Mouse (Mus musculus): ENCODE results near the gene Pkig. TPM values are rescaled to one million over a fixed set of nuclear protein-coding genes. Genes with fewer than 3 reads are reported as not detected.
A peak's percentile ranks its signal among the peaks of the same experiment; 100 is the strongest.

Gene Pkig
- polyA plus RNA-seq, 1 experiment from 2014 or later = 133 TPM

DNA sequence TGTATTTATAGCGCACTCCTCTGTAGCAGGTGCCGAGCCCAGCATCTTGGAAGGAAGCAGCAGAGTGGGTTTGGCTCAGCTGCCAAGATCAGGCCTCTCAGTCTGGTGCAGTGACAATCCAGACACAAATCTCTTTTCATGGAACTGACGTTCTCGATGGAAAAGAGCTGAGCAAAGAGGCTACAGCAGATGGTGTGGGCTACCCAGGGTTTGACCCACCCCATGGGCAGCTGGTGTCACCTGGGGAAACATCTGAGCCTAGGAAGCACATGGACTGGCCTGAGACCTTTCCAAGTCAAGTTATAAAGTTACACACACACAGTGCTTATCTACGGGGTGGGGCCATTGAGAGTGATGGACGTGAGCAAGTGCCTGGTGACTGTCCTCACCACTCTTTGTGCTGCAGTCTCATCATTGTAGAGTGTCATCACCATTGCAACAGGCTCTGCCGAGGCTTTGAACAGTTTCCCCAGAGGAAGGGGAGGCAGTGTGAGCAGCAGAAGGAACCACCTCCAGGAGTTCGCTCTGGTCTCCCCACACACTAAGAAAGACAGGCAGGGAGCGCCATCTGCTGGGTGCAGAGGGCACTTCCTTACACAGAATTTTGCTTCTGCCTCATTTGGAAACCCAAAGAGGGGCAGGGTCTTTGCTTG is 60.9 kb downstream of the Pkig start:
- 36% methylated on average over 9 of the region's 9 CpGs for WGBS
- H3K4me1 ChIP-seq (replicated peaks; ENCODE audit: control insufficient read depth, insufficient read depth, low read length) = peaks cover 3% of the 10 kb centered on the region; the same call in 1 of the 2 replicates

DNA sequence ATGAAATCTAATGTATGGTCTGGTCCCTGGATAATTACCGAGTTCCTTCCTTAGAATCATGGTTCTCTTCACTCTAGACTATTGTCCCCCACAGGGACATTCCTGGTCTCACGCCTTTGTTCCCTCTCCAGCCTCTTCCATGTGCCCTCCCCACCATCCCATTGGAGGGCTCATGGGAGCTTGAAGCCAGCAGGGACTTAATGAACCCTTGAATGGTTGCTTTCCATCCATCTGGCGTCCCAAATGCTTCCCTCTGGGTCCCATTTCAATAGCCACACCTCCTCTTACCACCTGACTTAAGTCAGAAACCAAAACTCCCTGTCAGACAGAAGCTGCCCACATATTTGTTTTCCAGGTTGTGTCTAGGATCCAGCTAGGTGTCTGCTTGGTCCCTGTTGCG is 61.4 kb downstream of the Pkig start:
- H3K27ac ChIP-seq (ENCODE audit: low read length) = no peak overlapping the region
- H3K9ac ChIP-seq (ENCODE audit: low read length) = no peak overlapping the region
- no peaks in the 10 kb centered on the region for H3K36me3 ChIP-seq (ENCODE audit: control insufficient read depth, insufficient read depth, low read length)
- H3K4me2 ChIP-seq (ENCODE audit: low read depth, low read length) = no peak overlapping the region
- H3K27me3 ChIP-seq (ENCODE audit: control insufficient read depth, insufficient read depth, low read depth, low read length) = no peaks in the 10 kb centered on the region
- WGBS = 46% methylated on average over 4 of the region's 4 CpGs
- no peaks in the 10 kb centered on the region for H3K9me3 ChIP-seq (ENCODE audit: control insufficient read depth, low read length)
- ATAC-seq (ENCODE audit: low read depth) = peak; percentile 26; the same call in 1 of the 2 replicates
- peaks cover 3% of the 10 kb centered on the region; the same call in 1 of the 2 replicates for H3K4me1 ChIP-seq (replicated peaks; ENCODE audit: control insufficient read depth, insufficient read depth, low read length)
- H3K4me3 ChIP-seq (ENCODE audit: low read length) = no peak overlapping the region

More for the DNA sequence above, 60.9 kb downstream of the Pkig start:
- Histone ChIP-seq H3K4me2 (ENCODE audit: low read depth, low read length) (no peak overlapping the region), H3K9ac (ENCODE audit: low read length) (no peak overlapping the region), H3K36me3 (ENCODE audit: control insufficient read depth, insufficient read depth, low read length) (no peaks in the 10 kb centered on the region), H3K27ac (ENCODE audit: low read length) (no peak overlapping the region), H3K9me3 (ENCODE audit: control insufficient read depth, low read length) (no peaks in the 10 kb centered on the region), H3K4me3 (ENCODE audit: low read length) (no peak overlapping the region), H3K27me3 (ENCODE audit: control insufficient read depth, insufficient read depth, low read depth, low read length) (no peaks in the 10 kb centered on the region)
- peak; percentile 87 for ATAC-seq (ENCODE audit: low read depth)

DNA sequence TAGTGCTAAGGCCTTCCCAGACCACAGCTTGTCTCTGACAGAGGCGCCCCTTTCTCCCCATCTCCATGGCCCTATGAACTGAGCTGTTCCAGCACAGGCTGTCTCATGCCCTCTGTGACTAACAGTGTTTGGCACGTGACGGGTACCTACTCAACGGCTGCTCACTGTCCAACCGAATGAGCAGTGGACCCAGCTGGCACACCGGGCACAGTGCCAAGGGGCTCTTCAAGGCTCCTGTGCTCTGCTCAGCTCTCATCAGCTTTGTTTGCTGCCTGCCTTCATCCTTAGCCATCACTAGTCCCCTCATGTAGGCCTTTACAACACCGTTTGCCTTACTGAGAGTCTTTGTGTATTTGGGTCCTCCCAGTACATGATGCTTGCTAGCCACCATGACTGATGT is 64.4 kb downstream of the Pkig start:
- 61% methylated on average over 7 of the region's 7 CpGs for WGBS
- Histone ChIP-seq H3K27me3 (ENCODE audit: control insufficient read depth, insufficient read depth, low read depth, low read length) (no peaks in the 10 kb centered on the region), H3K9ac (ENCODE audit: low read length) (no peak overlapping the region), H3K4me1 (replicated peaks; ENCODE audit: control insufficient read depth, insufficient read depth, low read length) (peaks cover 3% of the 10 kb centered on the region; the same call in 1 of the 2 replicates), H3K4me3 (ENCODE audit: low read length) (no peak overlapping the region), H3K4me2 (ENCODE audit: low read depth, low read length) (no peak overlapping the region), H3K36me3 (ENCODE audit: control insufficient read depth, insufficient read depth, low read length) (no peaks in the 10 kb centered on the region), H3K27ac (ENCODE audit: low read length) (no peak overlapping the region), H3K9me3 (ENCODE audit: control insufficient read depth, low read length) (no peaks in the 10 kb centered on the region)
- peak; percentile 29; the same call in 1 of the 2 replicates for ATAC-seq (ENCODE audit: low read depth)

DNA sequence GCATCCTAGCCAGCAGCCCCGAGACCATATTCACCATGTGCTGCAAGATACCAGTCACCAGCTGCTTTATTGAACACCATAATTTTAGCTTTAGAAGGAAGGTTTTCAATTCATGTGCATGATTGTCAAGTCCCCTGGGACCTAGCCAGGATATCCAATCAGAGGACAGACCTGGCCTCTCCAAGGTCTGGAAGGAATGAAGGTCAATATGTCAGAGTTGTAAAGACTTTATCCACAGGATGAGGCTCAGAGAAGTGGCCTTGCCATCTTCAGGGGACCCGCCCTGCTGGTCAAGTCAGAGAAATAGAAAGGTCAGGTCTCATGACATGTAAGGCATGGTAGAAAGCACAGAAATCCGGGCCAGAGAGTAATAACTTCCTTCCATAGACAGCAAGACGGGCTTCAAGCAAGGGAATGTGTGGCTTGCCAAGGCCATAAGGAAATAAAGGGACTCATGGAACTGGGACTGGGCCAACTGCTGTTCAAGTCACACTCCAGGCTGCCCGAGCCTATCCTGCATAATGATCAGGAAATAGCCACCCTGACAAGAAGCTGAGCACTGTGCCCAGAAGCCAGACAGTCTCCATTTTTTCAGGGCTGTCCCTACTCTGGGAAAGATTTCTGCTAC is 68.7 kb downstream of the Pkig start:
- no peak overlapping the region for H3K4me3 ChIP-seq (ENCODE audit: low read length)
- H3K9me3 ChIP-seq (ENCODE audit: control insufficient read depth, low read length) = no peaks in the 10 kb centered on the region
- no peak overlapping the region for H3K9ac ChIP-seq (ENCODE audit: low read length)
- no peaks in the 10 kb centered on the region; the same call in 1 of the 2 replicates for H3K4me1 ChIP-seq (replicated peaks; ENCODE audit: control insufficient read depth, insufficient read depth, low read length)
- 0 out of 2 replicates have a peak, but pooled peaks cover 3% of the 10 kb centered on the region for H3K36me3 ChIP-seq (ENCODE audit: control insufficient read depth, insufficient read depth, low read length)
- no peaks in the 10 kb centered on the region for H3K27me3 ChIP-seq (ENCODE audit: control insufficient read depth, insufficient read depth, low read depth, low read length)
- H3K27ac ChIP-seq (ENCODE audit: low read length) = peak overlapping the region; percentile 68
- H3K4me2 ChIP-seq (ENCODE audit: low read depth, low read length) = no peak overlapping the region
- 45% methylated on average over 5 of the region's 5 CpGs for WGBS
- ATAC-seq (ENCODE audit: low read depth) = peak; percentile 75

DNA sequence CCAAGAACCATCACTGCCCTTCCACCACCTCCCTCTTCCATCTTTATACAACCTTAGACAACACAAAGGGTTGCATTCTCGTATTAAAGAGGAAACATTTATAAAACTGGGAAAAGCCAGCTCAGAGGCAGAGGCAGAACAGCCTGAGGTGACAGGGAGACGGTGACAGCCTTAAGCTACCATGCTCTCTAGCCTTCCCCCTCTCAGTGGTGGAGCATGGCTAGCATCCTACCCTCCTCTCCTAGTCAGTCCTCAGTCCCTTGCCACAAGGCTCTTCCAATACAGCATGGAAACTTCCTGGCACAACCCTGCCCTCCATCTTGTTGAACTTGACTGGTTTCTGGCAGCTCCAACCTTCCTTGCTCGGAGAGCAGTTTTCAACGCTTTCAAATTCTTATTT is 70.1 kb downstream of the Pkig start:
- Histone ChIP-seq H3K9me3 (ENCODE audit: control insufficient read depth, low read length) (no peaks in the 10 kb centered on the region), H3K27me3 (ENCODE audit: control insufficient read depth, insufficient read depth, low read depth, low read length) (no peaks in the 10 kb centered on the region), H3K4me3 (ENCODE audit: low read length) (no peak overlapping the region), H3K27ac (ENCODE audit: low read length) (no peak overlapping the region), H3K9ac (ENCODE audit: low read length) (no peak overlapping the region), H3K36me3 (ENCODE audit: control insufficient read depth, insufficient read depth, low read length) (0 out of 2 replicates have a peak, but pooled peaks cover 3% of the 10 kb centered on the region), H3K4me2 (ENCODE audit: low read depth, low read length) (no peak overlapping the region), H3K4me1 (replicated peaks; ENCODE audit: control insufficient read depth, insufficient read depth, low read length) (no peaks in the 10 kb centered on the region; the same call in 1 of the 2 replicates)
- ATAC-seq (ENCODE audit: low read depth) = no peak
- WGBS = 78% methylated on average over 4 of the region's 4 CpGs

DNA sequence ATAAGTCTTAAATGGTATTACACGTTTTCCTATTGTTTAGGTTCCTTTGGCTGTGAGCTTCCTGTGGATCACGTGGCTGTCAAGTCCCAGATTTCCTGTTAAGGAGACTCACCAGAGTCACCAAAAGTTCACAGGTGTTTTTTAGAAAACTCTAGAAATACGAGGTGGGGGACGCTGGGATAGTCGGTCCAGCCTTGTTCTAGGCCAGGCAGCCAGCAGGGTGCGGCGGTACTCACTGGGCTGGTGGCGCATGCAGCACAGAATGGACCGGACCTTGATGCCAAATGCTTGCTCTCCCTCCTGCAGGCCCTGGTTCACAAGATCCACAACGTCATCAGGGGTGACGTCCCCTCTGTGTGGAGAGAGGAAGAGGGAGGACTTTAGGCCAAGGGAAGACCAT is 73.8 kb downstream of the Pkig start:
- Histone ChIP-seq H3K9me3 (ENCODE audit: control insufficient read depth, low read length) (no peaks in the 10 kb centered on the region), H3K27me3 (ENCODE audit: control insufficient read depth, insufficient read depth, low read depth, low read length) (no peaks in the 10 kb centered on the region), H3K4me3 (ENCODE audit: low read length) (no peak overlapping the region), H3K9ac (ENCODE audit: low read length) (no peak overlapping the region), H3K4me2 (ENCODE audit: low read depth, low read length) (no peak overlapping the region), H3K4me1 (replicated peaks; ENCODE audit: control insufficient read depth, insufficient read depth, low read length) (peaks cover 3% of the 10 kb centered on the region; the same call in 1 of the 2 replicates), H3K36me3 (ENCODE audit: control insufficient read depth, insufficient read depth, low read length) (0 out of 2 replicates have a peak, but pooled peaks cover 3% of the 10 kb centered on the region), H3K27ac (ENCODE audit: low read length) (no peak overlapping the region)
- WGBS = 79% methylated on average over 11 of the region's 11 CpGs
- no peak for ATAC-seq (ENCODE audit: low read depth)

DNA sequence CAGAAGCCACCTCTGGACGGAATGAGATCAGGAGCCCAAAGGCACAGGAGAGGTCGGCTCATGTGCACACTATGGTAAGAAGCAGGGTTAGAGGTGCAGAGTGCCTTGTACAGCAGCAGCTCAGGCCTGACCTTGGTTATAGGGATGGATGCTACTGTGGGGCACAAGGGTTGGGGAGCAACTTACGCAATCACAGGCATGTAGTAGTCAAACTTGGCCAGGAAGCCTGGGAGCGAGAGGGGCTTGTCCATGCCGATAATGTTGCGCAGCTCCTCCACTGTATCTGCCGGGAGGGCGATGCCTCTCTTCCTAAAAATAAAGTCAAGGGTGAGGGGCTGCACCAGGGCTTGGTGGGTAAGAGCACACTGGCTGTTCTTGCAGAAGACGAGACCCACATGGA is 77.0 kb downstream of the Pkig start:
- Histone ChIP-seq H3K36me3 (ENCODE audit: control insufficient read depth, insufficient read depth, low read length) (0 out of 2 replicates have a peak, but pooled peaks cover 1% of the 10 kb centered on the region), H3K27ac (ENCODE audit: low read length) (no peak overlapping the region), H3K4me3 (ENCODE audit: low read length) (no peak overlapping the region), H3K4me2 (ENCODE audit: low read depth, low read length) (no peak overlapping the region), H3K9me3 (ENCODE audit: control insufficient read depth, low read length) (no peaks in the 10 kb centered on the region), H3K9ac (ENCODE audit: low read length) (no peak overlapping the region), H3K27me3 (ENCODE audit: control insufficient read depth, insufficient read depth, low read depth, low read length) (no peaks in the 10 kb centered on the region), H3K4me1 (replicated peaks; ENCODE audit: control insufficient read depth, insufficient read depth, low read length) (0 out of 2 replicates have a peak, but pooled peaks cover 3% of the 10 kb centered on the region)
- ATAC-seq (ENCODE audit: low read depth) = no peak
- 85% methylated on average over 9 of the region's 9 CpGs for WGBS

DNA sequence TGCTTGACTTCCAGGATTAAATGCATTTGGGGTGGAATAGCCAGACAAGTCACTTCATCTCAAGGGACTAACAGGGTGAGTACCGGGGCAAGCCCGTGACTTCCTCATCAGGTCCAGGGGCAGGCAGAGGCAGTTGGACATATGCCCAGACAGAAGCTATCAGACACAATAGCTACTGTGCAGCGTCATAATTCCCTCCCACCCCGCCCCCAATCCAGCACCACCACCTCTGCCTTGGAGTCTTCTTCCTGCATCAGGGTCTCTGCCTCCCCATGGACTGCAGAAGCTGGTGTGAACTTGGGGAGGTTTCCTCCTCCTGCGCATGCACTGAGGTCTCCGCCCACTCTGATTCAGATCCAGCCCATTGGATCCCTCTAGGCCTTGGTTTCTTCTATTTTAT is 77.8 kb downstream of the Pkig start:
- Histone ChIP-seq H3K9me3 (ENCODE audit: control insufficient read depth, low read length) (no peaks in the 10 kb centered on the region), H3K4me1 (replicated peaks; ENCODE audit: control insufficient read depth, insufficient read depth, low read length) (0 out of 2 replicates have a peak, but pooled peaks cover 3% of the 10 kb centered on the region), H3K36me3 (ENCODE audit: control insufficient read depth, insufficient read depth, low read length) (no peaks in the 10 kb centered on the region), H3K4me3 (ENCODE audit: low read length) (no peak overlapping the region), H3K4me2 (ENCODE audit: low read depth, low read length) (no peak overlapping the region), H3K27ac (ENCODE audit: low read length) (no peak overlapping the region), H3K9ac (ENCODE audit: low read length) (no peak overlapping the region), H3K27me3 (ENCODE audit: control insufficient read depth, insufficient read depth, low read depth, low read length) (no peaks in the 10 kb centered on the region)
- peak; percentile 64 for ATAC-seq (ENCODE audit: low read depth)
- 49% methylated on average over 6 of the region's 6 CpGs for WGBS

DNA sequence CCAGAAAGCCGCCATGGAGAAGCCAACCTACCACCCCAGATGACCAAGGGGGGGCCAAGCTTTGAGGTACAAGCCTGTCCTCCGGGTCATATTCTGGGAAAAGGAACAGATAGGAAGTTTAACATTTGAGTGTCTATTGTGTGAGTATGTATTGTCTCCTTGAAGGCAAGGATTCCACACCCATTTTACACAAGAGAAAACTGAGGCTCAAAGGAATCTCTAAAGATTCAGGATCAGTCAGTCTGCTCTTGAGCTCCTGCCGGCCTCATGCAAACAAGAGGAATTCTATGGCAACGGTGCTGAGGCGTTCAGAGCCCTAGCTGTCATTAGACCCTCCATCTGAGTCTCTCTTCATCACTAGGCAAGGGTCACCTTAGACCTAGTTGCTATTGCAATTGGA is 84.5 kb downstream of the Pkig start:
- no peak overlapping the region for H3K4me3 ChIP-seq (ENCODE audit: low read length)
- ATAC-seq (ENCODE audit: low read depth) = no peak
- no peak overlapping the region for H3K9ac ChIP-seq (ENCODE audit: low read length)
- 45% methylated on average over 5 of the region's 5 CpGs for WGBS
- H3K36me3 ChIP-seq (ENCODE audit: control insufficient read depth, insufficient read depth, low read length) = no peaks in the 10 kb centered on the region
- peaks cover 11% of the 10 kb centered on the region; the same call in 1 of the 2 replicates for H3K4me1 ChIP-seq (replicated peaks; ENCODE audit: control insufficient read depth, insufficient read depth, low read length)
- H3K9me3 ChIP-seq (ENCODE audit: control insufficient read depth, low read length) = no peaks in the 10 kb centered on the region
- H3K27ac ChIP-seq (ENCODE audit: low read length) = no peak overlapping the region
- no peak overlapping the region for H3K4me2 ChIP-seq (ENCODE audit: low read depth, low read length)
- no peaks in the 10 kb centered on the region for H3K27me3 ChIP-seq (ENCODE audit: control insufficient read depth, insufficient read depth, low read depth, low read length)
